Mouse (Mus musculus): Measurements from ENCODE around the gene Mfap3. TPM values are rescaled to one million over a fixed set of nuclear protein-coding genes. Genes with fewer than 3 reads are reported as not detected.

Mfap3 gene
- 10.0 and 13.5 TPM in 2 replicates for polyA plus RNA-seq (2012; rRNA removed)

GRCm38 (mm10) chr11:57518091-57518750 is at the start of gene Mfap3, which contains the start of gene Fam114a2:
Gene Mfap3, plus strand, starts transcription at chr11:57518664.
Gene Fam114a2, minus strand, starts transcription at chr11:57518617.

Other genes starting within 250 kb of the Mfap3 start
- 27.8 and 30.4 TPM in 2 replicates for gene Fam114a2, start within 50 bp of the Mfap3 start, polyA plus RNA-seq (2012; rRNA removed)
- 22.2 and 28.1 TPM in 2 replicates for gene Galnt10, start 126.8 kb downstream of the Mfap3 start, polyA plus RNA-seq (2012; rRNA removed)